Mouse (Mus musculus) left cerebral cortex, adult 18-20 months (tissue): Measurements from ENCODE around the gene Urgcp. TPM values are rescaled to one million over a fixed set of nuclear protein-coding genes. Genes with fewer than 3 reads are reported as not detected.

Experiments
- DNase-seq, 2 experiments: peaks; one replicate each; pipeline ENCODE4 v3.0.0; 2021 to 2022; ENCODE audit warnings: low spot score in 2 of 2, mixed read lengths in 1 of 2
- total RNA-seq, 2 experiments: library from RNA; stranded (reverse); gene quantifications; 2 replicates each; pipeline ENCODE4 v1.2.3; 2021

The Urgcp gene
- total RNA-seq, 2 experiments from 2014 or later = 64.2 to 78.5 TPM

GRCm38 (mm10) chr11:5787671-5788055 is 25.5 kb upstream of the Urgcp start:
- no peak for DNase-seq

GRCm38 (mm10) chr11:5785732-5786131 is 23.6 kb upstream of the Urgcp start:
- DNase-seq = no peak

GRCm38 (mm10) chr11:5782199-5782944 is 20.2 kb upstream of the Urgcp start:
- no peak for DNase-seq

- DNase-seq = no peak
Observed at GRCm38 (mm10) chr11:5780035-5780499, 17.9 kb upstream of the Urgcp start.

- DNase-seq = no peak
Observed at GRCm38 (mm10) chr11:5778481-5778880, 16.3 kb upstream of the Urgcp start.

GRCm38 (mm10) chr11:5766019-5766418 is 3.8 kb upstream of the Urgcp start:
- no peak for DNase-seq

GRCm38 (mm10) chr11:5762633-5762982 is 432 bp upstream of the Urgcp start:
- DNase-seq = no peak

- DNase-seq = no peak
Observed at GRCm38 (mm10) chr11:5753755-5754154, 8.4 kb downstream of the Urgcp start.

GRCm38 (mm10) chr11:5744951-5745350 is 17.2 kb downstream of the Urgcp start:
- no peak for DNase-seq

- DNase-seq = no peak
Observed at GRCm38 (mm10) chr11:5742106-5742505, 20.1 kb downstream of the Urgcp start.

- peak; percentile 67 to 83 for DNase-seq
Observed at GRCm38 (mm10) chr11:5740965-5741627, 21.1 kb downstream of the Urgcp start.

GRCm38 (mm10) chr11:5740599-5740964 is 21.6 kb downstream of the Urgcp start:
- DNase-seq = no peak

- DNase-seq = no peak
Observed at GRCm38 (mm10) chr11:5739846-5740245, 22.3 kb downstream of the Urgcp start.

GRCm38 (mm10) chr11:5738888-5739632 is 23.1 kb downstream of the Urgcp start:
- no peak for DNase-seq

- DNase-seq = no peak
Observed at GRCm38 (mm10) chr11:5737137-5737536, 25.0 kb downstream of the Urgcp start.

GRCm38 (mm10) chr11:5734323-5734722 is 27.9 kb downstream of the Urgcp start:
- no peak for DNase-seq

GRCm38 (mm10) chr11:5732401-5732800 is 29.8 kb downstream of the Urgcp start:
- no peak for DNase-seq

GRCm38 (mm10) chr11:5729582-5729981 is 32.6 kb downstream of the Urgcp start:
- DNase-seq = no peak

GRCm38 (mm10) chr11:5718611-5719354 is 43.4 kb downstream of the Urgcp start:
- no peak for DNase-seq

GRCm38 (mm10) chr11:5716938-5717705 is 45.1 kb downstream of the Urgcp start:
- DNase-seq = no peak

GRCm38 (mm10) chr11:5716246-5716645 is 45.9 kb downstream of the Urgcp start:
- DNase-seq = no peak
